Mouse (Mus musculus) cerebellum, adult 2 months (tissue): ENCODE results near the gene Rnf182. TPM values are rescaled to one million over a fixed set of nuclear protein-coding genes. Genes with fewer than 3 reads are reported as not detected.

ENCODE experiments used
- DNase-seq, 2 experiments: peaks; one replicate each; pipeline ENCODE4 v3.0.0; 2021
- H3K27ac ChIP-seq: fragments of 200-500 bp; 2 replicates; pipeline ENCODE4 v1.5.1; 2012; ENCODE audit warnings: low read length, control low read depth, inconsistent platforms; ENCODE audit not compliant: insufficient read depth
- H3K27me3 ChIP-seq: fragments of 200-500 bp; 2 replicates; pipeline ENCODE4 v1.6.1; 2012; ENCODE audit warnings: inconsistent platforms, mild to moderate bottlenecking, low read length, moderate library complexity; ENCODE audit not compliant: control insufficient read depth, insufficient read depth
- H3K4me1 ChIP-seq: fragments of 200-500 bp; 2 replicates; pipeline ENCODE4 v1.6.1; 2011; ENCODE audit warnings: low read length; ENCODE audit not compliant: control insufficient read depth, insufficient read depth
- H3K4me3 ChIP-seq: fragments of 200-500 bp; replicated peaks from 2 replicates; pipeline ENCODE3; 2011; ENCODE audit warnings: mild to moderate bottlenecking, low read depth, low read length, control low read depth; ENCODE audit not compliant: insufficient read depth
- CTCF ChIP-seq: fragments of 200-500 bp; IDR thresholded peaks from 2 replicates; pipeline ENCODE4 v1.5.1; 2011; ENCODE audit warnings: low read depth, mild to moderate bottlenecking, control low read depth, low read length, moderate library complexity, borderline replicate concordance; ENCODE audit not compliant: insufficient read depth
- POLR2A ChIP-seq: fragments of 200-500 bp; IDR thresholded peaks from 2 replicates; pipeline ENCODE4 v1.6.1; 2011; ENCODE audit warnings: low read length, control low read depth, borderline replicate concordance; ENCODE audit not compliant: insufficient read depth
- WGBS: fragments of 180-500 bp; shearing (Covaris S2); methylation state at CpG from one replicate; pipeline ENCODE4 v1.1.7; 2018; 5-methylcytosine and 5-hydroxymethylcytosine counted together
- polyA plus RNA-seq: library from polyadenylated mRNA; depleted of rRNA; stranded (reverse); fragments of >200 nt; gene quantifications from 2 replicates; pipeline ENCODE4 v1.2.3, GENCODE M21; 2012

Rnf182 gene
- polyA plus RNA-seq, 1 experiment = 28.4 TPM

DNA sequence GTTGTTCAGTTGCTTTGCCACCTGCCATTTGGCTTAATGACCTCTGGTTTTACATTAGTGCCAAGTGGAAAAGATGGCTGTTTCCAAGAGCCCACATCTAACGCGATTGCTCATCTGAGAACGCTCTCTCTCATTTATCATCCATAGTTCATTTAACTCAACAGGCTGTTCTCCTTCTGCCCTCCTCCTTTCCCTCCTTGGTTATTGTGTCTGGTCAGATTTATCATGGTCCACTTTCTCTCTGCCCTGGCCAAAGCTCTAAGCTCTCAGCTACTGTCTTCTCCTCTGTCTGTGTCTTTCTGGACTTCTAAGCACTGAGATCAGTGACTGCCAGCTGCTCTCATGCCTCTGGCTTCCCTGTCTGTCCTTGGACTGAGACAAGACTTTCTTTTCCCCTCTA lies 35.8 kb downstream of the Rnf182 start:
- Histone ChIP-seq H3K4me1 (peaks cover 64% of the 10 kb centered on the region), H3K27ac (peak overlapping the region; percentile 89), H3K27me3 (no peaks in the 10 kb centered on the region), H3K4me3 (no peak overlapping the region)
- peak; percentile 41 to 51 for DNase-seq
- WGBS = 3% methylated on average over 3 of the region's 3 CpGs
- TF ChIP-seq CTCF (no peak), POLR2A (no peak)

DNA sequence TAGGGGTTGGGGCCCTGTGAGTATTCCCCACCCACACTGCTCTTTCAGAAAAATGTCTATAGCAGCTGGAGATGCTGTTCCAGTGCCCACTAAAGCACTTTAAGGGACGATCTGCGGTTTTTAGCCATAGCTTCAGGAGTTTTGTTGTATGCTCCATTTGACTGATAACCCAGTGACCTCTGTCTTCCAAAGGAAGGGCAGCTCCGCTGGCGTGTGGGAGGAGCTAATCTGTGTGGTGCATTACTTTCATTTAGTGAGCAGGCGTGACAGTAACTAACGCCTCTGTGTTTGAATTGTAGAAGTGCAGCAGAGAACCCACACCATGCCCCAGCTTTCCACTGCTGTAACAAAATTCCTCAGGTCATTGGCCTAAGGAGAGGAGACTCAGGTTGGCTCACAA lies 38.6 kb downstream of the Rnf182 start:
- Histone ChIP-seq H3K4me1 (peaks cover 43% of the 10 kb centered on the region), H3K27ac (0 out of 2 replicates have a peak overlapping the region, but pooled peaks have one; percentile 33), H3K27me3 (no peaks in the 10 kb centered on the region), H3K4me3 (no peak overlapping the region)
- DNase-seq = peak in 1 of 2 experiments; percentile 15
- WGBS = 88% methylated on average over 6 of the region's 6 CpGs
- TF ChIP-seq POLR2A (no peak), CTCF (no peak)

DNA sequence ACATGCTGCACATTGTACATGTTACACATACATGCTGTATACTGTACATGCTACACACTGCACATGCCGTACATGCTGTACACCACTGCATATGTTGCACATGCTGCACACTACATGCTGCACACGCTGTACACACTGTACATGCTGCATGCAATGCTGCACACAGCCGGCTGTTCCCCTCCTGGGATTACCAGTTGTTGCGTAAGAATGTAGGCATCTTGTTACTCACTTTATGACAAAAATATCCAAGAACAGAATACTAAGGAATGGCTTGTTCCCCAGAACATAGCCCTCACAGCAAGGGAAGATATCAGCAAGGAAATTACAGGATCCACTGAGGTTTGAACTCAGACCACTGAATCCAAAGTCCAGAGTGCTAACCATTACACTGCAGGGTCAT lies 47.7 kb downstream of the Rnf182 start:
- Histone ChIP-seq H3K27me3 (no peaks in the 10 kb centered on the region), H3K27ac (no peak overlapping the region), H3K4me3 (no peak overlapping the region), H3K4me1 (peaks cover 29% of the 10 kb centered on the region)
- no peak for DNase-seq
- 92% methylated on average over 4 of the region's 4 CpGs for WGBS
- TF ChIP-seq POLR2A (no peak), CTCF (no peak)

- 51% methylated on average over 12 of the region's 12 CpGs for WGBS
- H3K4me3 ChIP-seq = no peak overlapping the region
- peak in 1 of 2 experiments; percentile 14 for DNase-seq
- TF ChIP-seq CTCF = no peak
- no peak for TF ChIP-seq POLR2A
- H3K27ac ChIP-seq = no peak overlapping the region
- H3K4me1 ChIP-seq = peaks cover 25% of the 10 kb centered on the region
- H3K27me3 ChIP-seq = no peaks in the 10 kb centered on the region
These were observed 50.6 kb downstream of the Rnf182 start for GRCm38 (mm10) chr13:43666130-43666529.

DNA sequence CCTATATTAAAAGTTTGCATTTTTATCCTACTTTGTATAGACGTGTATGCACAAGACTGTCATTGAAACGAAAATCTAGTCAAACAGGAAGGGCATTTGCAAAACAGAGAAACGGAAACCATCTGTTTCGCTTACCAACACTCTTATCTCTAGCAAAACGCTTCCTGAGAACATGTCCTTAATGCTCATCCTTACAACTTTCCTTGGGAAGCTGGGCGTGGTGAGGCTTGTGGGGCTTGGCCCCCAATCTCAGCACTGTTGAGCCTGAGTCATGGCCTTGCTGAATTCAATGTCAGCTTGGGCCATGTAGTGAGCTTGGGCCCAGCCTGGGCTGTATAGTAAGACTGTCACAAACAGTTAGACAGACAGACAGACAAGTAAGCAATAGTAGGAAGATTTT lies 51.4 kb downstream of the Rnf182 start:
- peak in 1 of 2 experiments; percentile 7 for DNase-seq
- WGBS = 86% methylated on average over 6 of the region's 6 CpGs
- H3K4me3 ChIP-seq = no peak overlapping the region
- H3K27me3 ChIP-seq = no peaks in the 10 kb centered on the region
- H3K27ac ChIP-seq = no peak overlapping the region
- no peak for TF ChIP-seq POLR2A
- no peak for TF ChIP-seq CTCF
- peaks cover 25% of the 10 kb centered on the region for H3K4me1 ChIP-seq

- WGBS = 45% methylated on average over 8 of the region's 8 CpGs
- TF ChIP-seq CTCF = no peak
- TF ChIP-seq POLR2A = no peak
- no peak for DNase-seq
- 0 out of 2 replicates have a peak overlapping the region, but pooled peaks have one; percentile 36 for H3K27ac ChIP-seq
- H3K27me3 ChIP-seq = no peaks in the 10 kb centered on the region
- H3K4me1 ChIP-seq = no peaks in the 10 kb centered on the region
- no peak overlapping the region for H3K4me3 ChIP-seq
These were observed 61.8 kb downstream of the Rnf182 start for GRCm38 (mm10) chr13:43677159-43677882.

GRCm38 (mm10) chr13:43677883-43678244 lies 62.4 kb downstream of the Rnf182 start:
- H3K27me3 ChIP-seq = no peaks in the 10 kb centered on the region
- TF ChIP-seq CTCF (no peak), POLR2A (no peak)
- no peak overlapping the region for H3K27ac ChIP-seq
- no peak for DNase-seq
- H3K4me1 ChIP-seq = no peaks in the 10 kb centered on the region
- no peak overlapping the region for H3K4me3 ChIP-seq
- whole genome bisulfite sequencing = 69% methylated on average over 5 of the region's 5 CpGs

- Histone ChIP-seq H3K27me3 (no peaks in the 10 kb centered on the region), H3K4me3 (no peak overlapping the region), H3K27ac (peak overlapping the region; percentile 53), H3K4me1 (peaks cover 15% of the 10 kb centered on the region)
- DNase-seq = peak; percentile 87 to 93
- TF ChIP-seq CTCF (peak; percentile 23; the same call in 1 of the 2 replicates), POLR2A (no peak)
- 2% methylated on average over 8 of the region's 8 CpGs for WGBS
These were observed 69.0 kb downstream of the Rnf182 start for GRCm38 (mm10) chr13:43684499-43684994.
